Mouse (Mus musculus): Measurements from ENCODE around the gene Gm26558. TPM values are rescaled to one million over a fixed set of nuclear protein-coding genes. Genes with fewer than 3 reads are reported as not detected.

The Gm26558 gene
- total RNA-seq, 2 experiments from 2014 or later: not detected

- no peak for DNase-seq (ENCODE audit: extremely low spot score in 1 of 2, low spot score in 2 of 2)
- intact Hi-C loops (cut with DNase I): no loop called here
These were observed 47.1 kb downstream of the Gm26558 start for GRCm38 (mm10) chr2:70614745-70615351.

Other genes starting within 250 kb of the Gm26558 start
- 1 to 10 TPM in 1 of 2 experiments, under 1 TPM in 1; 0.69 to 1.2 TPM for gene Sp5, start 187.2 kb downstream of the Gm26558 start, total RNA-seq (2021)
- 1 to 10 TPM in 1 of 2 experiments, under 1 TPM in 1; 0.49 to 1.6 TPM for gene Erich2, start 153.3 kb downstream of the Gm26558 start, total RNA-seq (2021)
- gene Gad1, start 109.0 kb downstream of the Gm26558 start, total RNA-seq (2021): 100 to 1,000 TPM; 162 to 165 TPM
- 100 to 1,000 TPM; 102 to 105 TPM for gene Gorasp2, start 532 bp downstream of the Gm26558 start, total RNA-seq (2021)
- 10 to 100 TPM; 89.3 to 92.4 TPM for gene Tlk1, start 163.6 kb upstream of the Gm26558 start, total RNA-seq (2021)

All from left cerebral cortex, postnatal 10 days (tissue).